ENCODE assay signal across 12 mouse cellular contexts in genomic region chr8:70656193-70656790, GRCm38 (mm10). TPM values are rescaled to one million over a fixed set of nuclear protein-coding genes. Genes with fewer than 3 reads are reported as not detected.
DNase-seq lines count a peak whose midpoint lies in the region; ATAC-seq and TF ChIP-seq lines count a peak whose summit lies in the region.
"Had no signal": no experiment of that assay in that cellular context is flagged by ENCODE, and none has a peak within 500 bp of the region (broad histone marks: within the 10 kb centered on the region; RNA-seq: fewer than 3 reads in every experiment).

No protein-coding gene starts in this region.

- no peak overlapping the region for H3K4me3 ChIP-seq in forebrain, embryonic 15.5 days
- H3K4me3 ChIP-seq in stomach, embryonic 16.5 days (replicated peaks; ENCODE audit: low read length): no peak overlapping the region
- H3K4me3 ChIP-seq in cerebellum, adult 2 months (replicated peaks; ENCODE audit: insufficient read depth, low read depth, low read length): no peak overlapping the region
- H3K4me3 ChIP-seq: limb, embryonic 15.5 days had no signal

- ATAC-seq in forebrain, embryonic 15.5 days (replicated peaks): 0 out of 2 replicates have a peak, but pooled peaks have one; percentile 6
- no peak for ATAC-seq in stomach, embryonic 16.5 days (ENCODE audit: insufficient read depth, low FRiP score)

- H3K9ac ChIP-seq in forebrain, embryonic 15.5 days (replicated peaks): peak overlapping the region; percentile 29; the same call in 1 of the 2 replicates
- peak overlapping the region; percentile 10; the same call in 1 of the 2 replicates for H3K9ac ChIP-seq in stomach, embryonic 16.5 days (ENCODE audit: low read length)
- H3K9ac ChIP-seq: limb, embryonic 15.5 days had no signal

- peak overlapping the region; percentile 16; the same call in 1 of the 2 replicates for H3K4me2 ChIP-seq in forebrain, embryonic 15.5 days (replicated peaks)
- no peak overlapping the region for H3K4me2 ChIP-seq in stomach, embryonic 16.5 days (ENCODE audit: low read depth, low read length)
- H3K4me2 ChIP-seq: limb, embryonic 15.5 days had no signal

- peaks cover 58% of the 10 kb centered on the region for H3K4me1 ChIP-seq in forebrain, embryonic 15.5 days
- H3K4me1 ChIP-seq in stomach, embryonic 16.5 days (ENCODE audit: control insufficient read depth, insufficient read depth, low read length): peaks cover 25% of the 10 kb centered on the region
- no peaks in the 10 kb centered on the region for H3K4me1 ChIP-seq in cerebellum, adult 2 months (ENCODE audit: control insufficient read depth, insufficient read depth, low read length)

- H3K9me3 ChIP-seq in forebrain, embryonic 15.5 days: no peaks in the 10 kb centered on the region
- no peaks in the 10 kb centered on the region for H3K9me3 ChIP-seq in stomach, embryonic 16.5 days (replicated peaks; ENCODE audit: control insufficient read depth, low read length)
- H3K9me3 ChIP-seq: limb, embryonic 15.5 days had no signal

- H3K27ac ChIP-seq in forebrain, embryonic 15.5 days (replicated peaks): peak overlapping the region; percentile 89
- 0 out of 2 replicates have a peak overlapping the region, but pooled peaks have one; percentile 12 for H3K27ac ChIP-seq in stomach, embryonic 16.5 days (ENCODE audit: low read length)
- no peak overlapping the region for H3K27ac ChIP-seq in cerebellum, adult 2 months (ENCODE audit: insufficient read depth, low read length)
- H3K27ac ChIP-seq: limb, embryonic 15.5 days had no signal

- H3K27me3 ChIP-seq in forebrain, embryonic 15.5 days: no peaks in the 10 kb centered on the region
- H3K27me3 ChIP-seq in stomach, embryonic 16.5 days (ENCODE audit: control insufficient read depth, insufficient read depth, low read length): no peaks in the 10 kb centered on the region
- H3K27me3 ChIP-seq in cerebellum, adult 2 months (ENCODE audit: control insufficient read depth, insufficient read depth, low read length): no peaks in the 10 kb centered on the region
- H3K27me3 ChIP-seq: limb, embryonic 15.5 days had no signal

- no peak for TF ChIP-seq CTCF in cerebellum, adult 2 months (IDR thresholded peaks at IDR 0.05; ENCODE audit: borderline replicate concordance, insufficient read depth, low read depth, low read length)

- DNase-seq in layer of hippocampus, postnatal 10 days (ENCODE audit: low spot score in 2 of 2): peak; percentile 30 to 50
- DNase-seq in layer of hippocampus, adult 18-20 months (ENCODE audit: low spot score in 2 of 2): no peak
- DNase-seq in mesoderm, embryonic 11.5 days (ENCODE audit: low read depth, low spot score): peak; percentile 77
- no peak for DNase-seq in gastrocnemius, postnatal 10 days
- DNase-seq in cerebellum, adult 2 months: no peak
- no peak for DNase-seq in thymus, postnatal 10 days (ENCODE audit: low spot score in 2 of 2)
- DNase-seq: kidney, postnatal 36 days; lung, postnatal 36 days had no signal

- no peak for TF ChIP-seq POLR2A in cerebellum, adult 2 months (IDR thresholded peaks at IDR 0.05; ENCODE audit: borderline replicate concordance, insufficient read depth, low read length)

- WGBS in forebrain, embryonic 15.5 days: 10% methylated on average over 13 of the region's 13 CpGs
- 71% methylated on average over 13 of the region's 13 CpGs for WGBS in stomach, embryonic 16.5 days
- WGBS in cerebellum, adult 2 months: 41% methylated on average over 13 of the region's 13 CpGs

- peaks cover 5% of the 10 kb centered on the region; the same call in 1 of the 2 replicates for H3K36me3 ChIP-seq in forebrain, embryonic 15.5 days
- H3K36me3 ChIP-seq in stomach, embryonic 16.5 days (ENCODE audit: control insufficient read depth, insufficient read depth, low read length): 0 out of 2 replicates have a peak, but pooled peaks cover 3% of the 10 kb centered on the region

RNA-seq across cellular contexts. Expression of gene Pgpep1, which starts 3.9 kb away (rescaled TPM):
- total RNA-seq in layer of hippocampus, postnatal 10 days (2021): 10 to 100 TPM; 25.8 to 31.9 TPM
- 10 to 100 TPM; 20.0 to 23.3 TPM for total RNA-seq in layer of hippocampus, adult 18-20 months (2021)
- 63.6 and 70.2 TPM in 2 replicates for polyA plus RNA-seq in forebrain, embryonic 15.5 days (2015; fragmentation: Nextera tagmentation; extraction: Ambion mirVana)
- polyA plus RNA-seq in stomach, embryonic 16.5 days (2015; fragmentation: Nextera tagmentation; extraction: Ambion mirVana): 47.4 and 57.5 TPM in 2 replicates
- total RNA-seq in gastrocnemius, postnatal 10 days (2021): 10 to 100 TPM; 22.5 to 23.4 TPM
- polyA plus RNA-seq in cerebellum, adult 2 months (2012; rRNA removed): 28.3 and 32.5 TPM in 2 replicates

RNA-seq across cellular contexts. Expression of gene Lsm4, which starts 16.8 kb away (rescaled TPM):
- total RNA-seq in layer of hippocampus, postnatal 10 days (2021): 10 to 100 TPM; 72.3 to 76.5 TPM
- total RNA-seq in layer of hippocampus, adult 18-20 months (2021): 10 to 100 TPM; 63.8 to 71.5 TPM
- 211 and 228 TPM in 2 replicates for polyA plus RNA-seq in forebrain, embryonic 15.5 days (2015; fragmentation: Nextera tagmentation; extraction: Ambion mirVana)
- 154 and 173 TPM in 2 replicates for polyA plus RNA-seq in stomach, embryonic 16.5 days (2015; fragmentation: Nextera tagmentation; extraction: Ambion mirVana)
- 10 to 100 TPM; 82.3 to 83.0 TPM for total RNA-seq in gastrocnemius, postnatal 10 days (2021)
- 113 and 117 TPM in 2 replicates for polyA plus RNA-seq in cerebellum, adult 2 months (2012; rRNA removed)

RNA-seq across cellular contexts. Expression of gene Gdf15, which starts 24.0 kb away (rescaled TPM):
- not detected for total RNA-seq in layer of hippocampus, postnatal 10 days (2021)
- total RNA-seq in layer of hippocampus, adult 18-20 months (2021): not detected
- polyA plus RNA-seq in forebrain, embryonic 15.5 days (2015; fragmentation: Nextera tagmentation; extraction: Ambion mirVana): not detected in 2 replicates
- polyA plus RNA-seq in stomach, embryonic 16.5 days (2015; fragmentation: Nextera tagmentation; extraction: Ambion mirVana): 0.57 and 0.60 TPM in 2 replicates
- total RNA-seq in gastrocnemius, postnatal 10 days (2021): not detected
- 0.28 and 0.51 TPM in 2 replicates for polyA plus RNA-seq in cerebellum, adult 2 months (2012; rRNA removed)

RNA-seq across cellular contexts. Expression of gene Lrrc25, which starts 40.3 kb away (rescaled TPM):
- total RNA-seq in layer of hippocampus, postnatal 10 days (2021): 1 to 10 TPM in 1 of 2 experiments, under 1 TPM in 1; 0.96 to 2.3 TPM
- total RNA-seq in layer of hippocampus, adult 18-20 months (2021): under 1 TPM; 0.33 to 0.37 TPM
- polyA plus RNA-seq in forebrain, embryonic 15.5 days (2015; fragmentation: Nextera tagmentation; extraction: Ambion mirVana): 0.74 and 1.3 TPM in 2 replicates
- polyA plus RNA-seq in stomach, embryonic 16.5 days (2015; fragmentation: Nextera tagmentation; extraction: Ambion mirVana): 2.9 and 3.0 TPM in 2 replicates
- total RNA-seq in gastrocnemius, postnatal 10 days (2021): 1 to 10 TPM; 1.2 to 3.0 TPM
- polyA plus RNA-seq in cerebellum, adult 2 months (2012; rRNA removed): 0.30 and 0.33 TPM in 2 replicates
- polyA plus RNA-seq: C2C12 had no signal

RNA-seq across cellular contexts. Expression of gene Jund, which starts 42.5 kb away (rescaled TPM):
- total RNA-seq in layer of hippocampus, postnatal 10 days (2021): 100 to 1,000 TPM; 166 to 187 TPM
- total RNA-seq in layer of hippocampus, adult 18-20 months (2021): 100 to 1,000 TPM; 186 to 200 TPM
- polyA plus RNA-seq in forebrain, embryonic 15.5 days (2015; fragmentation: Nextera tagmentation; extraction: Ambion mirVana): 89.0 and 96.0 TPM in 2 replicates
- polyA plus RNA-seq in stomach, embryonic 16.5 days (2015; fragmentation: Nextera tagmentation; extraction: Ambion mirVana): 22.5 and 30.0 TPM in 2 replicates
- 100 to 1,000 TPM in 1 of 2 experiments, 10 to 100 TPM in 1; 79.2 to 130 TPM for total RNA-seq in gastrocnemius, postnatal 10 days (2021)
- polyA plus RNA-seq in cerebellum, adult 2 months (2012; rRNA removed): 252 and 274 TPM in 2 replicates

Comparison
In these comparisons a context has a peak if more than half of its experiments do, and no peak if none do; other contexts are left out.
1. DNase-seq: peak in layer of hippocampus, postnatal 10 days (2 of 2) and mesoderm, embryonic 11.5 days (single experiment); none in layer of hippocampus, adult 18-20 months (0 of 2), gastrocnemius, postnatal 10 days (single experiment), cerebellum, adult 2 months (0 of 2) and thymus, postnatal 10 days (0 of 2).